Mouse (Mus musculus) E14TG2a.4 (cell line): ENCODE results near the gene Apol7a.

Source experiments
- CTCF ChIP-seq: conservative IDR thresholded peaks from 2 replicates; pipeline ENCODE4 v1.5.1; 2014; ENCODE audit warnings: low read length
- NANOG ChIP-seq: IDR thresholded peaks from 2 replicates; pipeline ENCODE4 v1.6.1; 2014; ENCODE audit warnings: borderline replicate concordance, low read length, mixed read lengths

GRCm38 (mm10) chr15:77352863-77353262 is 46.0 kb downstream of the Apol7a start:
- no peak for TF ChIP-seq CTCF
- TF ChIP-seq NANOG: no peak
